Mouse (Mus musculus) embryonic fibroblast, embryonic 13.5 days (primary cell): ENCODE measurements around the gene Olfr632. TPM values are rescaled to one million over a fixed set of nuclear protein-coding genes. Genes with fewer than 3 reads are reported as not detected.

ENCODE experiments used
- H3K27ac ChIP-seq: 2 replicates; pipeline ENCODE4 v1.5.1; 2012; ENCODE audit warnings: low read length, control low read depth, inconsistent platforms; ENCODE audit not compliant: insufficient read depth
- H3K4me1 ChIP-seq: 2 replicates; pipeline ENCODE4 v1.6.1; 2011; ENCODE audit warnings: low read length; ENCODE audit not compliant: control insufficient read depth, insufficient read depth
- H3K4me3 ChIP-seq: 2 replicates; pipeline ENCODE4 v1.5.1; 2011; ENCODE audit warnings: mild to moderate bottlenecking, control low read depth, low read length; ENCODE audit not compliant: insufficient read depth
- CTCF ChIP-seq: IDR thresholded peaks from 2 replicates; pipeline ENCODE4 v1.5.1; 2011; ENCODE audit warnings: mild to moderate bottlenecking, control low read depth, low read length, moderate library complexity, borderline replicate concordance; ENCODE audit not compliant: insufficient read depth
- POLR2A ChIP-seq: IDR thresholded peaks from 2 replicates; pipeline ENCODE4 v1.6.1; 2011; ENCODE audit warnings: low read depth, mild to moderate bottlenecking, control low read depth, low read length, moderate library complexity
- polyA plus RNA-seq: library from polyadenylated mRNA; stranded (reverse); fragments of >200 nt; gene quantifications from 2 replicates; pipeline ENCODE4 v1.2.4, GENCODE M21; 2011; ENCODE audit warnings: low read depth; ENCODE audit not compliant: missing spikeins, insufficient read length

Olfr632 gene
- polyA plus RNA-seq, 1 experiment, result not detected

- no peak within 1 kb of the TSS for H3K4me3 ChIP-seq
- H3K27ac ChIP-seq, result no peak within 1 kb of the TSS
- no peaks in the 10 kb centered on the region for H3K4me1 ChIP-seq
- TF ChIP-seq POLR2A (no peak), CTCF (no peak)
These were observed 36.7 kb downstream of the Olfr632 start, which contains the start of gene Olfr635 for GRCm38 (mm10) chr7:103970852-103971251. Gene Olfr635 (plus strand): TSS chr7:103971152.

- TF ChIP-seq CTCF (no peak), POLR2A (no peak)
- Histone ChIP-seq H3K4me1 (no peaks in the 10 kb centered on the region), H3K27ac (no peak overlapping the region), H3K4me3 (no peak overlapping the region)
These were observed 37.6 kb downstream of the Olfr632 start for GRCm38 (mm10) chr7:103971782-103972181.

Other genes with a start within 250 kb of the Olfr632 start
- gene Olfr243, start 219.7 kb upstream of the Olfr632 start, polyA plus RNA-seq, result not detected in 2 replicates
- not detected in 2 replicates for gene Olfr628, start 204.0 kb upstream of the Olfr632 start, polyA plus RNA-seq
- not detected in 2 replicates for gene Olfr629, start 189.4 kb upstream of the Olfr632 start, polyA plus RNA-seq
- gene Olfr630, start 177.0 kb upstream of the Olfr632 start, polyA plus RNA-seq, result not detected in 2 replicates
- not detected in 2 replicates for gene Olfr69, start 162.8 kb upstream of the Olfr632 start, polyA plus RNA-seq
- not detected in 2 replicates for gene Olfr68, start 154.6 kb upstream of the Olfr632 start, polyA plus RNA-seq
- not detected in 2 replicates for gene Olfr67, start 142.5 kb upstream of the Olfr632 start, polyA plus RNA-seq
- not detected in 2 replicates for gene Hbb-bt, start 120.4 kb upstream of the Olfr632 start, polyA plus RNA-seq
- not detected in 2 replicates for gene Hbb-bs, start 106.3 kb upstream of the Olfr632 start, polyA plus RNA-seq
- gene Hbb-bh2, start 93.8 kb upstream of the Olfr632 start, polyA plus RNA-seq, result not detected in 2 replicates
- gene Hbb-bh1, start 91.2 kb upstream of the Olfr632 start, polyA plus RNA-seq, result not detected in 2 replicates
- gene Hbb-y, start 81.1 kb upstream of the Olfr632 start, polyA plus RNA-seq, result not detected in 2 replicates
- gene Olfr66, start 48.1 kb upstream of the Olfr632 start, polyA plus RNA-seq, result not detected in 2 replicates
- not detected in 2 replicates for gene Olfr64, start 39.9 kb upstream of the Olfr632 start, polyA plus RNA-seq
- gene Olfr65, start 30.9 kb upstream of the Olfr632 start, polyA plus RNA-seq, result not detected in 2 replicates
- not detected in 2 replicates for gene Olfr631, start 5.5 kb upstream of the Olfr632 start, polyA plus RNA-seq
- gene Olfr633, start 10.1 kb downstream of the Olfr632 start, polyA plus RNA-seq, result not detected in 2 replicates
- not detected in 2 replicates for gene Olfr635, start 36.8 kb downstream of the Olfr632 start, polyA plus RNA-seq
- not detected in 2 replicates for gene Olfr638, start 64.4 kb downstream of the Olfr632 start, polyA plus RNA-seq
- gene Olfr639, start 83.0 kb downstream of the Olfr632 start, polyA plus RNA-seq, result not detected in 2 replicates
- gene Olfr640, start 91.2 kb downstream of the Olfr632 start, polyA plus RNA-seq, result not detected in 2 replicates
- gene Olfr641, start 101.1 kb downstream of the Olfr632 start, polyA plus RNA-seq, result not detected in 2 replicates
- not detected in 2 replicates for gene Olfr642, start 118.3 kb downstream of the Olfr632 start, polyA plus RNA-seq
- not detected in 2 replicates for gene 4930516K23Rik, start 127.1 kb downstream of the Olfr632 start, polyA plus RNA-seq
- not detected in 2 replicates for gene Olfr644, start 137.5 kb downstream of the Olfr632 start, polyA plus RNA-seq
- gene Olfr645, start 151.1 kb downstream of the Olfr632 start, polyA plus RNA-seq, result not detected in 2 replicates
- gene Olfr646, start 170.5 kb downstream of the Olfr632 start, polyA plus RNA-seq, result not detected in 2 replicates
- gene Ubqln5, start 195.5 kb downstream of the Olfr632 start, polyA plus RNA-seq, result not detected in 2 replicates
- not detected in 2 replicates for gene Olfr643, start 203.1 kb downstream of the Olfr632 start, polyA plus RNA-seq
- gene Ubqln3, start 208.9 kb downstream of the Olfr632 start, polyA plus RNA-seq, result not detected in 2 replicates
- gene Ubqlnl, start 216.2 kb downstream of the Olfr632 start, polyA plus RNA-seq, result not detected in 2 replicates
- gene Olfm5, start 230.5 kb downstream of the Olfr632 start, polyA plus RNA-seq, result not detected in 2 replicates
- gene Olfr648, start 249.0 kb downstream of the Olfr632 start, polyA plus RNA-seq, result not detected in 2 replicates